Mouse (Mus musculus) R1 (cell line): ENCODE data around the gene Aamp.

Source experiments
- DNase-seq: peaks from one replicate; pipeline ENCODE4 v3.0.0-alpha.2; 2018; ENCODE audit warnings: low read depth, low spot score

Aamp gene

GRCm38 (mm10) chr1:74282896-74283625, 1.5 kb downstream of the Aamp start:
- no peak for DNase-seq

GRCm38 (mm10) chr1:74281886-74282285, 2.7 kb downstream of the Aamp start:
- DNase-seq = no peak

- DNase-seq = no peak
Observed at GRCm38 (mm10) chr1:74281372-74281771, 3.2 kb downstream of the Aamp start.

- no peak for DNase-seq
Observed at GRCm38 (mm10) chr1:74280591-74281325, 3.8 kb downstream of the Aamp start.

GRCm38 (mm10) chr1:74278988-74279387, 5.5 kb downstream of the Aamp start:
- DNase-seq = peak; percentile 40

- DNase-seq = no peak
Observed at GRCm38 (mm10) chr1:74278538-74278937, 6.0 kb downstream of the Aamp start, which contains the start of gene Gpbar1. Gpbar1 (plus strand) TSS chr1:74278550.

- DNase-seq = no peak
Observed at GRCm38 (mm10) chr1:74277883-74278537, 6.5 kb downstream of the Aamp start.

GRCm38 (mm10) chr1:74277041-74277440, 7.5 kb downstream of the Aamp start:
- no peak for DNase-seq

- no peak for DNase-seq
Observed at GRCm38 (mm10) chr1:74275015-74275414, 9.5 kb downstream of the Aamp start.

- DNase-seq = no peak
Observed at GRCm38 (mm10) chr1:74271659-74272058, 12.9 kb downstream of the Aamp start.

GRCm38 (mm10) chr1:74268750-74269149, 15.8 kb downstream of the Aamp start:
- DNase-seq = no peak

GRCm38 (mm10) chr1:74262510-74262909, 22.0 kb downstream of the Aamp start:
- DNase-seq = no peak

GRCm38 (mm10) chr1:74256782-74257181, 27.8 kb downstream of the Aamp start:
- peak; percentile 88 for DNase-seq

- DNase-seq = no peak
Observed at GRCm38 (mm10) chr1:74255704-74256345, 28.7 kb downstream of the Aamp start.

- DNase-seq = no peak
Observed at GRCm38 (mm10) chr1:74250096-74250495, 34.4 kb downstream of the Aamp start.

- no peak for DNase-seq
Observed at GRCm38 (mm10) chr1:74249331-74249980, 35.1 kb downstream of the Aamp start.

GRCm38 (mm10) chr1:74248799-74249198, 35.7 kb downstream of the Aamp start:
- DNase-seq = no peak

GRCm38 (mm10) chr1:74245525-74245924, 39.0 kb downstream of the Aamp start:
- peak; percentile 51 for DNase-seq

GRCm38 (mm10) chr1:74240832-74241231, 43.7 kb downstream of the Aamp start:
- no peak for DNase-seq

- DNase-seq = no peak
Observed at GRCm38 (mm10) chr1:74240311-74240710, 44.2 kb downstream of the Aamp start.

- DNase-seq = peak; percentile 25
Observed at GRCm38 (mm10) chr1:74239618-74240017, 44.9 kb downstream of the Aamp start.
